Mouse (Mus musculus): ENCODE results near the gene Kpna7. TPM values are rescaled to one million over a fixed set of nuclear protein-coding genes. Genes with fewer than 3 reads are reported as not detected.
"Not testable (repeated sequence)": the region's sequence is repeated elsewhere in the genome, so short reads cannot be mapped to it uniquely, and the experiment has no call there.

The Kpna7 gene
- total and polyA plus RNA-seq, 3 experiments, result 0.35 to 2.2 TPM; not detected in 1

GRCm38 (mm10) chr5:145020712-145021111, 63.1 kb downstream of the Kpna7 start:
- H3K9ac ChIP-seq (ENCODE audit: control insufficient read depth, low read depth, low read length, poor library complexity, severe bottlenecking); H3K9me3 ChIP-seq (replicated peaks; ENCODE audit: insufficient read depth, low read length); H3K79me2 ChIP-seq (ENCODE audit: control insufficient read depth, insufficient read depth, low read length, poor library complexity); H3K4me3 ChIP-seq (ENCODE audit: control insufficient read depth in 1 of 2, insufficient read depth in 1 of 2, low read depth in 2 of 2, low read length in 2 of 2); H3K4me1 ChIP-seq (ENCODE audit: control insufficient read depth in 1 of 2, insufficient read depth in 2 of 2, low read length in 2 of 2); H3K36me3 ChIP-seq (ENCODE audit: control insufficient read depth in 1 of 2, insufficient read depth in 2 of 2, low read length in 2 of 2); H3K27me3 ChIP-seq (ENCODE audit: control insufficient read depth in 1 of 2, insufficient read depth in 2 of 2, low read length in 2 of 2); H3K27ac ChIP-seq (ENCODE audit: control insufficient read depth, low read depth, low read length): not testable (repeated sequence)
- TF ChIP-seq ETS1 (IDR thresholded peaks at IDR 0.05; ENCODE audit: low read depth, low read length) (peak; percentile 54; the same call in 1 of the 2 replicates), MXI1 (IDR thresholded peaks at IDR 0.05; ENCODE audit: low read depth, low read length) (peak; percentile 65), EP300 (IDR thresholded peaks at IDR 0.05; ENCODE audit: low read depth in 1 of 2, low read length in 2 of 2) (peak in 1 of 2 experiments; percentile 26; a peak in 1 of 4 replicates), GATA1 (IDR thresholded peaks at IDR 0.05; ENCODE audit: low read depth, low read length) (peak; percentile 76), SIN3A (IDR thresholded peaks at IDR 0.05; ENCODE audit: low read length) (peak; percentile 68), TCF12 (IDR thresholded peaks at IDR 0.05; ENCODE audit: low read depth, low read length) (0 out of 2 replicates have a peak, but pooled peaks have one; percentile 25)
- peak; percentile 77 for DNase-seq (ENCODE audit: low read depth, low spot score)

- H3K27ac ChIP-seq (ENCODE audit: control insufficient read depth, low read depth, low read length); H3K4me1 ChIP-seq (ENCODE audit: control insufficient read depth in 1 of 2, insufficient read depth in 2 of 2, low read length in 2 of 2); H3K9ac ChIP-seq (ENCODE audit: control insufficient read depth, low read depth, low read length, poor library complexity, severe bottlenecking); H3K4me3 ChIP-seq (ENCODE audit: control insufficient read depth in 1 of 2, insufficient read depth in 1 of 2, low read depth in 2 of 2, low read length in 2 of 2); H3K9me3 ChIP-seq (replicated peaks; ENCODE audit: insufficient read depth, low read length); H3K27me3 ChIP-seq (ENCODE audit: control insufficient read depth in 1 of 2, insufficient read depth in 2 of 2, low read length in 2 of 2); H3K79me2 ChIP-seq (ENCODE audit: control insufficient read depth, insufficient read depth, low read length, poor library complexity); H3K36me3 ChIP-seq (ENCODE audit: control insufficient read depth in 1 of 2, insufficient read depth in 2 of 2, low read length in 2 of 2); DNase-seq (ENCODE audit: low read depth, low spot score): not testable (repeated sequence)
Measured at GRCm38 (mm10) chr5:145020254-145020653, 63.6 kb downstream of the Kpna7 start.

- DNase-seq (ENCODE audit: low read depth, low spot score); H3K4me1 ChIP-seq (ENCODE audit: control insufficient read depth in 1 of 2, insufficient read depth in 2 of 2, low read length in 2 of 2); H3K27me3 ChIP-seq (ENCODE audit: control insufficient read depth in 1 of 2, insufficient read depth in 2 of 2, low read length in 2 of 2); H3K9me3 ChIP-seq (replicated peaks; ENCODE audit: insufficient read depth, low read length); H3K27ac ChIP-seq (ENCODE audit: control insufficient read depth, low read depth, low read length); H3K36me3 ChIP-seq (ENCODE audit: control insufficient read depth in 1 of 2, insufficient read depth in 2 of 2, low read length in 2 of 2); H3K9ac ChIP-seq (ENCODE audit: control insufficient read depth, low read depth, low read length, poor library complexity, severe bottlenecking); H3K79me2 ChIP-seq (ENCODE audit: control insufficient read depth, insufficient read depth, low read length, poor library complexity); H3K4me3 ChIP-seq (ENCODE audit: control insufficient read depth in 1 of 2, insufficient read depth in 1 of 2, low read depth in 2 of 2, low read length in 2 of 2): not testable (repeated sequence)
- 0 out of 2 replicates have a peak, but pooled peaks have one; percentile 7 for TF ChIP-seq SMC3 (IDR thresholded peaks at IDR 0.05; ENCODE audit: low read depth, low read length)
- TF ChIP-seq CTCF (IDR thresholded peaks at IDR 0.05 in 2 of 3, conservative IDR thresholded peaks at IDR 0.05 in 1 of 3; ENCODE audit: control insufficient read depth in 1 of 3, insufficient read depth in 1 of 3, low read depth in 2 of 3, low read length in 3 of 3, poor library complexity in 1 of 3, severe bottlenecking in 1 of 3), result peak in 2 of 3 experiments; percentile 18 to 21; a peak in 4 of 6 replicates
- TF ChIP-seq ZNF384 (IDR thresholded peaks at IDR 0.05; ENCODE audit: low read depth, low read length), result peak; percentile 84
Measured at GRCm38 (mm10) chr5:145016761-145017160, 67.1 kb downstream of the Kpna7 start.

GRCm38 (mm10) chr5:145014278-145014677, 69.6 kb downstream of the Kpna7 start:
- no peaks in the 10 kb centered on the region for H3K79me2 ChIP-seq (ENCODE audit: control insufficient read depth, insufficient read depth, low read length, poor library complexity)
- H3K9me3 ChIP-seq (replicated peaks; ENCODE audit: insufficient read depth, low read length), result no peaks in the 10 kb centered on the region
- no peaks in the 10 kb centered on the region for H3K36me3 ChIP-seq (ENCODE audit: control insufficient read depth in 1 of 2, insufficient read depth in 2 of 2, low read length in 2 of 2)
- no peak overlapping the region for H3K27ac ChIP-seq (ENCODE audit: control insufficient read depth, low read depth, low read length)
- DNase-seq (ENCODE audit: low read depth, low spot score), result no peak
- no peak overlapping the region for H3K9ac ChIP-seq (ENCODE audit: control insufficient read depth, low read depth, low read length, poor library complexity, severe bottlenecking)
- peaks cover 0 to 2% of the 10 kb centered on the region in 2 experiments; a peak in 1 of 4 replicates for H3K4me1 ChIP-seq (ENCODE audit: control insufficient read depth in 1 of 2, insufficient read depth in 2 of 2, low read length in 2 of 2)
- TF ChIP-seq TBP (IDR thresholded peaks at IDR 0.05; ENCODE audit: low read depth, low read length) (no peak), TCF12 (IDR thresholded peaks at IDR 0.05; ENCODE audit: low read depth, low read length) (no peak), HCFC1 (IDR thresholded peaks at IDR 0.05; ENCODE audit: low read depth, low read length) (no peak), MAZ (IDR thresholded peaks at IDR 0.05; ENCODE audit: low read depth, low read length) (no peak), POLR2AphosphoS5 (IDR thresholded peaks at IDR 0.05; ENCODE audit: borderline replicate concordance, low read depth, low read length) (no peak)
- H3K4me3 ChIP-seq (ENCODE audit: control insufficient read depth in 1 of 2, insufficient read depth in 1 of 2, low read depth in 2 of 2, low read length in 2 of 2), result no peak overlapping the region
- no peaks in the 10 kb centered on the region for H3K27me3 ChIP-seq (ENCODE audit: control insufficient read depth in 1 of 2, insufficient read depth in 2 of 2, low read length in 2 of 2)

Data from MEL (cell line).